Mouse (Mus musculus): ENCODE measurements at regions not wholly inside any gene's neighbourhood (a gene's known extent, or its start where the extent isn't known, plus 50 kb on each side); places are given as distances from the start of the nearest gene placed in this dataset.
A peak's percentile ranks its signal among the peaks of the same experiment; 100 is the strongest.

- in situ Hi-C loops (cut with MboI; ENCODE audit: low pct_ligation_motif_present, low pct_unique_long_range_greater_than_20kb, low sequenced_read_pairs) = loop anchor here (5.0 to 10.0 kb wide), 2 partner anchors 46 to 64 kb away; partner anchors contain the start of gene Nfe2l2
- H3K36me3 ChIP-seq (replicated peaks in 1 of 2; ENCODE audit: control insufficient read depth in 1 of 2, insufficient read depth in 1 of 2, low read length in 1 of 2) = no peaks in the 10 kb centered on the region
- peak overlapping the region; percentile 75; the same call in 1 of the 2 replicates for H3K4me2 ChIP-seq (ENCODE audit: insufficient read depth, low read depth, poor library complexity, severe bottlenecking)
- H3K4me1 ChIP-seq (ENCODE audit: control insufficient read depth in 1 of 2, insufficient read depth in 2 of 2) = peaks cover 31 to 77% of the 10 kb centered on the region in 2 experiments
- dilution Hi-C loops (cut with MboI; ENCODE audit: extremely low pct_ligation_motif_present, extremely low pct_unique_long_range_greater_than_20kb, low sequenced_read_pairs) = no loop called here
- H3K9ac ChIP-seq (ENCODE audit: insufficient read depth, low read depth) = peak overlapping the region; percentile 86
- H3K27ac ChIP-seq (ENCODE audit: insufficient read depth, low read depth) = peak overlapping the region; percentile 70
- no peak for DNase-seq (ENCODE audit: extremely low read depth)
- no peak overlapping the region for H3K4me3 ChIP-seq (replicated peaks in 1 of 3; ENCODE audit: low read depth in 2 of 3, low read length in 2 of 3, poor library complexity in 1 of 3)
- TF ChIP-seq TBP (conservative IDR thresholded peaks at IDR 0.05; ENCODE audit: low read depth, low read length) (peak; percentile 71), KAT2A (IDR thresholded peaks at IDR 0.05; ENCODE audit: insufficient replicate concordance, low read length) (no peak), USF1 (IDR thresholded peaks at IDR 0.05; ENCODE audit: low read depth, low read length) (no peak), EP300 (IDR thresholded peaks at IDR 0.05; ENCODE audit: low read length) (peak; percentile 17; the same call in 1 of the 2 replicates), CHD2 (IDR thresholded peaks at IDR 0.05; ENCODE audit: low read length) (no peak; the same call in 1 of the 2 replicates), TCF12 (IDR thresholded peaks at IDR 0.05; ENCODE audit: low read depth, low read length) (0 out of 2 replicates have a peak, but pooled peaks have one; percentile 7), POLR2A (IDR thresholded peaks at IDR 0.05; ENCODE audit: low read depth, low read length) (0 out of 2 replicates have a peak, but pooled peaks have one; percentile 34), BHLHE40 (IDR thresholded peaks at IDR 0.05; ENCODE audit: low read depth, low read length) (0 out of 2 replicates have a peak, but pooled peaks have one; percentile 5), UBTF (IDR thresholded peaks at IDR 0.05; ENCODE audit: low read depth, low read length) (no peak), ZKSCAN1 (IDR thresholded peaks at IDR 0.05; ENCODE audit: borderline replicate concordance, low read depth, low read length) (no peak), ZMIZ1 (IDR thresholded peaks at IDR 0.05; ENCODE audit: low read depth, low read length) (peak; percentile 63), MAZ (IDR thresholded peaks at IDR 0.05; ENCODE audit: low read depth, low read length) (no peak), RAD21 (IDR thresholded peaks at IDR 0.05; ENCODE audit: low read depth, low read length) (no peak), MYC (IDR thresholded peaks at IDR 0.05; ENCODE audit: low read depth, low read length) (0 out of 2 replicates have a peak, but pooled peaks have one; percentile 9), SIN3A (IDR thresholded peaks at IDR 0.05; ENCODE audit: low read length) (peak; percentile 44)
- no peaks in the 10 kb centered on the region for H3K79me2 ChIP-seq (replicated peaks; ENCODE audit: control insufficient read depth, extremely low read depth, insufficient read depth, poor library complexity, severe bottlenecking)
- no peaks in the 10 kb centered on the region for H3K9me3 ChIP-seq (replicated peaks; ENCODE audit: low read length)
- H3K27me3 ChIP-seq (replicated peaks) = no peaks in the 10 kb centered on the region
Observed at GRCm38 (mm10) chr2:75768559-75769304, 63.2 kb upstream of the Agps start.

GRCm38 (mm10) chr2:75767871-75768558, 63.6 kb upstream of the Nfe2l2 start:
- Histone ChIP-seq H3K9ac (ENCODE audit: insufficient read depth, low read depth) (peak overlapping the region; percentile 86), H3K27ac (ENCODE audit: insufficient read depth, low read depth) (peak overlapping the region; percentile 88), H3K4me3 (replicated peaks in 1 of 3; ENCODE audit: low read depth in 2 of 3, low read length in 2 of 3, poor library complexity in 1 of 3) (peak overlapping the region in 2 of 3 experiments; percentile 17 to 46), H3K4me1 (ENCODE audit: control insufficient read depth in 1 of 2, insufficient read depth in 2 of 2) (peaks cover 36 to 80% of the 10 kb centered on the region in 2 experiments), H3K36me3 (replicated peaks in 1 of 2; ENCODE audit: control insufficient read depth in 1 of 2, insufficient read depth in 1 of 2, low read length in 1 of 2) (no peaks in the 10 kb centered on the region), H3K27me3 (replicated peaks) (no peaks in the 10 kb centered on the region), H3K79me2 (replicated peaks; ENCODE audit: control insufficient read depth, extremely low read depth, insufficient read depth, poor library complexity, severe bottlenecking) (no peaks in the 10 kb centered on the region), H3K9me3 (replicated peaks; ENCODE audit: low read length) (no peaks in the 10 kb centered on the region), H3K4me2 (ENCODE audit: insufficient read depth, low read depth, poor library complexity, severe bottlenecking) (peak overlapping the region; percentile 75)
- peak; percentile 92 for DNase-seq (ENCODE audit: extremely low read depth)
- dilution Hi-C loops (cut with MboI; ENCODE audit: extremely low pct_ligation_motif_present, extremely low pct_unique_long_range_greater_than_20kb, low sequenced_read_pairs) (no loop called here), in situ Hi-C loops (cut with MboI; ENCODE audit: low pct_ligation_motif_present, low pct_unique_long_range_greater_than_20kb, low sequenced_read_pairs) (loop anchor here (5.0 to 10.0 kb wide), 2 partner anchors 46 to 63 kb away; partner anchors contain the start of gene Nfe2l2)
- TF ChIP-seq GABPA (IDR thresholded peaks at IDR 0.05; ENCODE audit: insufficient replicate concordance, low read depth, low read length) (no peak), NELFE (IDR thresholded peaks at IDR 0.05; ENCODE audit: low read depth, low read length) (peak; percentile 68), ZNF384 (IDR thresholded peaks at IDR 0.05; ENCODE audit: low read depth, low read length) (peak; percentile 86), BHLHE40 (IDR thresholded peaks at IDR 0.05; ENCODE audit: low read depth, low read length) (0 out of 2 replicates have a peak, but pooled peaks have one; percentile 21), KAT2A (IDR thresholded peaks at IDR 0.05; ENCODE audit: insufficient replicate concordance, low read length) (0 out of 2 replicates have a peak, but pooled peaks have one; percentile 35), MXI1 (IDR thresholded peaks at IDR 0.05; ENCODE audit: low read depth, low read length) (0 out of 2 replicates have a peak, but pooled peaks have one; percentile 57), EP300 (IDR thresholded peaks at IDR 0.05; ENCODE audit: low read length) (peak; percentile 72), CHD2 (IDR thresholded peaks at IDR 0.05; ENCODE audit: low read length) (0 out of 2 replicates have a peak, but pooled peaks have one; percentile 12), SMC3 (IDR thresholded peaks at IDR 0.05; ENCODE audit: low read depth, low read length) (no peak), TBP (conservative IDR thresholded peaks at IDR 0.05; ENCODE audit: low read depth, low read length) (peak; percentile 76), ZMIZ1 (IDR thresholded peaks at IDR 0.05; ENCODE audit: low read depth, low read length) (peak; percentile 81), POLR2A (IDR thresholded peaks at IDR 0.05; ENCODE audit: low read depth, low read length) (peak; percentile 67), SIN3A (IDR thresholded peaks at IDR 0.05; ENCODE audit: low read length) (peak; percentile 79), JUND (conservative IDR thresholded peaks at IDR 0.05; ENCODE audit: low read depth, low read length) (no peak), USF1 (IDR thresholded peaks at IDR 0.05; ENCODE audit: low read depth, low read length) (no peak), RAD21 (IDR thresholded peaks at IDR 0.05; ENCODE audit: low read depth, low read length) (no peak; the same call in 1 of the 2 replicates), ELF1 (IDR thresholded peaks at IDR 0.05; ENCODE audit: low read depth, low read length) (peak; percentile 85), MAFK (IDR thresholded peaks at IDR 0.05; ENCODE audit: insufficient replicate concordance, low read length) (peak; percentile 25; the same call in 1 of the 2 replicates), ZC3H11A (IDR thresholded peaks at IDR 0.05; ENCODE audit: low read depth, low read length) (no peak), HCFC1 (IDR thresholded peaks at IDR 0.05; ENCODE audit: low read depth, low read length) (peak; percentile 56), TCF12 (IDR thresholded peaks at IDR 0.05; ENCODE audit: low read depth, low read length) (peak; percentile 87), UBTF (IDR thresholded peaks at IDR 0.05; ENCODE audit: low read depth, low read length) (no peak), MAZ (IDR thresholded peaks at IDR 0.05; ENCODE audit: low read depth, low read length) (no peak)
